Mouse (Mus musculus) C2C12 (cell line): ENCODE results near the gene Setd3. TPM values are rescaled to one million over a fixed set of nuclear protein-coding genes. Genes with fewer than 3 reads are reported as not detected.

Source experiments
- H3K27me3 ChIP-seq: one replicate; pipeline ENCODE4 v1.6.1; 2011; ENCODE audit not compliant: control insufficient read depth, insufficient read depth, insufficient read length
- H3K36me3 ChIP-seq: one replicate; pipeline ENCODE4 v1.6.1; 2011; ENCODE audit not compliant: control insufficient read depth, insufficient read depth
- H3K4me3 ChIP-seq: one replicate; pipeline ENCODE4 v1.5.1; 2011; ENCODE audit warnings: mild to moderate bottlenecking, control low read depth; ENCODE audit not compliant: poor library complexity, insufficient read depth, severe bottlenecking
- H3K79me2 ChIP-seq: one replicate; pipeline ENCODE4 v1.6.1; 2011; ENCODE audit not compliant: control insufficient read depth, insufficient read depth
- H3K79me3 ChIP-seq: one replicate; pipeline ENCODE4 v1.6.1; 2011; ENCODE audit warnings: low read depth, control low read depth
- H3ac ChIP-seq: one replicate; pipeline ENCODE3; 2011; ENCODE audit warnings: low read depth; ENCODE audit not compliant: control insufficient read depth, insufficient read length
- CEBPB ChIP-seq: IDR thresholded peaks from one replicate; pipeline ENCODE4 v1.6.1; 2011; ENCODE audit warnings: low read depth, mild to moderate bottlenecking, control low read depth, moderate library complexity
- CTCF ChIP-seq: IDR thresholded peaks from one replicate; pipeline ENCODE4 v1.5.1; 2011; ENCODE audit not compliant: control insufficient read depth, insufficient read depth, insufficient read length
- FOSL1 ChIP-seq: IDR thresholded peaks from one replicate; pipeline ENCODE4 v1.8.0; 2011; ENCODE audit warnings: mild to moderate bottlenecking, low read length; ENCODE audit not compliant: poor library complexity, insufficient read depth, severe bottlenecking
- MAX ChIP-seq: IDR thresholded peaks from one replicate; pipeline ENCODE4 v1.6.1; 2011; ENCODE audit warnings: mild to moderate bottlenecking, control low read depth
- MYOD1 ChIP-seq: IDR thresholded peaks from one replicate; pipeline ENCODE4 v1.6.1; 2011; ENCODE audit warnings: low read depth; ENCODE audit not compliant: control insufficient read depth, insufficient read length
- MYOG ChIP-seq: IDR thresholded peaks from one replicate; pipeline ENCODE4 v1.6.1; 2011; ENCODE audit not compliant: control insufficient read depth, insufficient read length; ENCODE audit errors: extremely low read depth
- USF1 ChIP-seq: IDR thresholded peaks from one replicate; pipeline ENCODE4 v1.6.1; 2011; ENCODE audit warnings: low read depth, mild to moderate bottlenecking, control low read depth, moderate library complexity
- polyA plus RNA-seq: library from polyadenylated mRNA; unstranded; fragments of >200 nt; fragmentation: generic; extraction: Trizol; gene quantifications from one replicate; pipeline ENCODE4 v1.2.1, GENCODE M21; 2012; ENCODE audit warnings: missing spikeins

Gene Setd3
- polyA plus RNA-seq, 1 experiment = 36.8 TPM

- peaks cover 24% of the 10 kb centered on the region for H3K36me3 ChIP-seq
- peak within 1 kb of the TSS; percentile 100 for H3K4me3 ChIP-seq
- H3ac ChIP-seq = peak within 1 kb of the TSS; percentile 89
- peaks cover 85% of the 10 kb centered on the region for H3K79me2 ChIP-seq
- TF ChIP-seq MAX (no peak), MYOD1 (no peak), USF1 (peak; percentile 53)
- H3K79me3 ChIP-seq = peaks cover 65% of the 10 kb centered on the region
- no peaks in the 10 kb centered on the region for H3K27me3 ChIP-seq
Measured at GRCm38 (mm10) chr12:108179321-108180266, 480 bp upstream of the Setd3 start, which contains the start of gene Ccnk. Ccnk (plus strand) TSS chr12:108179579.

GRCm38 (mm10) chr12:108178331-108179245, 526 bp downstream of the Setd3 start:
- H3K79me2 ChIP-seq = peaks cover 85% of the 10 kb centered on the region
- H3K27me3 ChIP-seq = no peaks in the 10 kb centered on the region
- peak overlapping the region; percentile 89 for H3ac ChIP-seq
- peaks cover 71% of the 10 kb centered on the region for H3K79me3 ChIP-seq
- H3K4me3 ChIP-seq = peak overlapping the region; percentile 100
- TF ChIP-seq MYOG (no peak), FOSL1 (no peak), MAX (no peak), USF1 (no peak), CEBPB (no peak), MYOD1 (no peak), CTCF (no peak)
- H3K36me3 ChIP-seq = peaks cover 17% of the 10 kb centered on the region

GRCm38 (mm10) chr12:108176366-108176765, 2.7 kb downstream of the Setd3 start:
- Histone ChIP-seq H3ac (no peak overlapping the region), H3K4me3 (no peak overlapping the region), H3K79me2 (peaks cover 93% of the 10 kb centered on the region), H3K36me3 (peaks cover 3% of the 10 kb centered on the region), H3K27me3 (no peaks in the 10 kb centered on the region), H3K79me3 (peaks cover 81% of the 10 kb centered on the region)
- TF ChIP-seq CTCF = no peak
- no peak for TF ChIP-seq MYOD1
- TF ChIP-seq MYOG = no peak
- TF ChIP-seq CEBPB = no peak
- no peak for TF ChIP-seq USF1
- TF ChIP-seq FOSL1 = no peak
- no peak for TF ChIP-seq MAX

- no peak for TF ChIP-seq MYOD1
- no peak for TF ChIP-seq MYOG
- no peak for TF ChIP-seq FOSL1
- no peak for TF ChIP-seq CTCF
- no peak for TF ChIP-seq CEBPB
- TF ChIP-seq MAX = no peak
Measured at GRCm38 (mm10) chr12:108174606-108175505, 4.3 kb downstream of the Setd3 start.

GRCm38 (mm10) chr12:108172639-108173038, 6.5 kb downstream of the Setd3 start:
- Histone ChIP-seq H3K4me3 (no peak overlapping the region), H3K79me3 (peaks cover 76% of the 10 kb centered on the region), H3K79me2 (peaks cover 100% of the 10 kb centered on the region), H3K36me3 (no peaks in the 10 kb centered on the region), H3K27me3 (no peaks in the 10 kb centered on the region), H3ac (no peak overlapping the region)
- TF ChIP-seq FOSL1 (no peak), MYOG (no peak), CTCF (no peak), CEBPB (no peak), USF1 (no peak), MAX (no peak), MYOD1 (no peak)

More at GRCm38 (mm10) chr12:108174606-108175505, 4.3 kb downstream of the Setd3 start:
- Histone ChIP-seq H3K36me3 (no peaks in the 10 kb centered on the region), H3K4me3 (no peak overlapping the region), H3K79me2 (peaks cover 93% of the 10 kb centered on the region), H3K27me3 (no peaks in the 10 kb centered on the region), H3ac (no peak overlapping the region), H3K79me3 (peaks cover 78% of the 10 kb centered on the region)
